Mouse (Mus musculus): Measurements from ENCODE around the gene Qpctl.

Gene Qpctl

DNA sequence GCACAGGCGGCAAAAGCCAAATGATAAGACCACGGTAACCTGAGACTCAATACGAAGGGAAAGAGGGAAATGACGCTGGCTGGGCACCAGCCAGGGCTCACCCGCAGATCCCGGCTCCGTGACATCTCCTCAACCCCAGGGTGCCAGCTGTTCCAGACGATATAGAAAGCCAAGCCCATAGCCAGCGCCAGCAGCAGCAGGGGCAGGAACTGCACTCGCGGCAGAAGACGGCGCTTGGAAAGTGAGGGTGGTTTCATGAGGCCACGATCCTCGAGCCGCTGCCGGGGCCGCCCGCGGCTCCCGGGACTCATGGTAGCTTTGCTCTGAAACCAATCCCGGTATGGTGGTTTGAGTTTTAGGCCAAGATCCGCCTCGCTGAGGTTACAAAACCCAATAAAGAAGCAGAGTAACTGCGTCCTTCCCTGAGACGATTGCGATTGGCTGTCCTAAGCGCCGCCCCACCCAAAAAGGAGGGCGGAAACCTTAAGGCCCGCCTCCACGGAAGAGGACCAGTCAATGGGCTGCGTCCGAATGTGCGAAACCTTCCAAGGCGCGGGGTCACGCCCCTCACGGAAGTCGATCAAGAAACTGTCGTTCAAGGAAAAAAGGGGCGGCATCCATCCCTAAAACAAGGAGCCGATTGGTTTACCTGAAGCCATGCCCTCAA is at the start of gene Qpctl:
Gene Qpctl, minus strand, starts transcription at position 417 of the 667 bp plus-strand sequence.
- DNase-seq (ENCODE audit: low spot score in 2 of 2), result peak; percentile 99 to 100

DNA sequence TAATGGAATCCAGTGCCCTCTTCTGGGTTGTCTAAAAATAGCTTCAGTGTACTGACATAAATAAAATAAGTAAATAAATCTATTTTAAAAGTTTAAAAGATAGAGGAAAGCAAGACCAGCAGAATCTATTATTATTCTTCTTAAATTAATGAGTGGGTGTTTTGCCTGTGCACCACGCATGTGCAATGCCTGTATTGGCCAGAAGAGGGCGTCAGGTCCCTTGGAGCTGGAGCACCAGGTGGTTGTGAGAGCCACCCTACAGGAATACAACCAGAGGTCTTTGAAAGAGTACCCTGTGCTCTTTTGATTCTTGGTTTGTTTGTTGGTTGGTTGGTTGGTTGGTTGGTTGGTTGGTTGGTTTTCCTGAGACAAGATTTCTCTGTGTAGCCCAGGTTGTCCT is 48.9 kb upstream of the Qpctl start:
- no peak for DNase-seq (ENCODE audit: low spot score in 2 of 2)

GRCm38 (mm10) chr7:19196676-19197075 is 47.6 kb upstream of the Qpctl start:
- DNase-seq (ENCODE audit: low spot score in 2 of 2), result no peak

GRCm38 (mm10) chr7:19194676-19195075 is 45.6 kb upstream of the Qpctl start:
- DNase-seq (ENCODE audit: low spot score in 2 of 2), result no peak

DNA sequence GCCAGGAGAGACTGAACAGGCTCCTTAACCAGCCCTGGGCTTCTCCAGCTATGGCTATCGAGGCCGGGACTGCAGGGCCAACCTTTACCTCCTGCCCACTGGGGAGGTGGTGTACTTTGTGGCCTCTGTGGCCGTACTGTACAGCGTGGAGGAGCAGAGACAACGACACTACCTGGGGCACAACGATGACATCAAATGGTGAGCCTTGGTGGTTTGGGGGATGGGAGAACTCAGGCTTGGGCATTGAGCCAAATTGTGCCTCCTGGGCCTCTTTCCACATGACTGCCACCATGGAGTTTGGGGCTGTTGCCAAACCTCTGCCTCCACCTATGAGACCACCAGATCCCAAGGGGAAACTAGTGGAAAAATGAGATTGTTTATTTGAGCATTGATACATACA is 35.7 kb upstream of the Qpctl start:
- DNase-seq (ENCODE audit: low spot score in 2 of 2), result no peak

GRCm38 (mm10) chr7:19184250-19184649 is 35.2 kb upstream of the Qpctl start:
- DNase-seq (ENCODE audit: low spot score in 2 of 2), result no peak

DNA sequence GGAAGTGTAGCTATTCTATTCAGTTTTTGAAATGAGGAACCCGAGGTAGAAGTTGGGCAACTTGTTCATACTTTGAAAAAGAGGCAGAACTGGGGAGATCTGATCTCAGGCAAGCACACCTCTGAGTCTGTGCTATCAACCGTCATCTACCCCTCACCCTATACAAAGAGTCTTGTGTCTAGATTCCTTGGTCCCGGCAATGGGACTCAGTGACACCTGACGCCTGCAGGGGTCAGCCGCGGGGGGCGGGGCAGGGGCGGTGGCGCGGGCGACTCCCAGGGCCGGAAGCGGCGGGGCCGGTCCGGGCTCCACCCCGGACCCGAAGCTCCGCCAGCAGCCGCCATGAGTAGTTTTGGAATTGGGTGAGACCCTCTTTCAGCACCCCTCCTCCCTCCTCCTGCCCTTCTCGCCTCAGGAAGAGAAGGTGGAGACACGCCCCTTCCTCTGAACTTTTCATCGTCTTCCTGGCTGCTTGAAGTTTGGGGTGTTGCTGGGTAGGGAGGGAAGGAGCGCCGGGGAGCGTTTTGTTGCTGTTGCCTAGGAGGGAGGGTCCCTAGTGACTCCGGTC is 31.9 kb upstream of the Qpctl start:
- DNase-seq (ENCODE audit: low spot score in 2 of 2), result peak; percentile 34 to 53

- no peak for DNase-seq (ENCODE audit: low spot score in 2 of 2)
These were observed 30.8 kb upstream of the Qpctl start for GRCm38 (mm10) chr7:19179936-19180335.

GRCm38 (mm10) chr7:19179173-19179572 is 30.1 kb upstream of the Qpctl start:
- peak; percentile 40 to 41 for DNase-seq (ENCODE audit: low spot score in 2 of 2)

DNA sequence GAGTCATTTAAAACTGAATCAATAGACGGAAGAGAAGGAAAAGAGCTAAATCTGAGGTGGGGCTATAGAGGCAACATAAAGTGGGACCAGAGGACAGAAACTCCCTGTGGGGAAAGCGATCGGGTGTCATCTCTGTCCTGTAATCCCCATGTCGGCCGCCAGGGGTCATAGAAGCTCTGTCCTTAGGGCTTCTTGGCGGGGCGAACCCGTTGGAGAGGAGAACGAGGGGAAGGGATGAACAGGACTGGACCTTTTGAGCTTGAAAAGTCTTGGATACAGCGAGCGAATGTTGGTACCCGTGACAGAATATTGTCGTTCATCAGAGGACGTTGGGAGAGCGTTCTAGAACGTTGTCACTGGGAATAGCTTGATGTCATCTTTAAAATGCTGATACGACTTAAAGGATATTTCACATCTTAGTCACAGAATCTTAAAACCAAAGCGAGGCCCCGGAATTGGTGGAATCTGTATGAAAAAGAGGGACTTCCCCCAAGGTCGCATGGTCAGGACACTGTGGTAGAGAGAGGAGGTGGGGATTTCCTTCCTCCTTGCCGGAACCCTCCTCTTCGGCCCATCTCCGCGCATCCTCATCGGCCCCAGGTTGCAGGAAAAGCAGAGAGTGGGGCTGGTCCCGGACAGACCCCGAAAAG is 29.5 kb upstream of the Qpctl start:
- DNase-seq (ENCODE audit: low spot score in 2 of 2), result peak; percentile 47 to 73

GRCm38 (mm10) chr7:19178035-19178434 is 28.9 kb upstream of the Qpctl start:
- DNase-seq (ENCODE audit: low spot score in 2 of 2), result no peak

DNA sequence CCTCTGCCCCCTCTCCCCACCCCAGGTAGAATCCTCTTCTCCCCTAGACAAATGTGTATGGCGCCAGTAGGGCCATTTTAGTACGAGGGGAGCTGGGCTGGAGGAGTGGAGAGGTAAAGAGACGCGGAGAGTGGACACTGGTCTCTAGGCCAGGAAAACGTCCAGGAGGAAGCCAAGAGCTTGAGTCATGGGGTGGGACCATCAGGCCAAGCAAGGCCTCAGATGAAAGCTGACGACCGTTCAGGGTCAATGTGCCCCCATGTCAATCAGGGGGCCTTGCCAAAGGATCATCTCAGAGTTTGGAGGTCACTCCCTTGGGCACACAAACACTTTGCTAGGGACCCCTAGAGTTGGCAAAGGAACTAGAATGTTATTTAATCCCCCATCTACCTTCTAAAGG is 28.1 kb upstream of the Qpctl start:
- no peak for DNase-seq (ENCODE audit: low spot score in 2 of 2)

- no peak for DNase-seq (ENCODE audit: low spot score in 2 of 2)
These were observed 27.4 kb upstream of the Qpctl start for GRCm38 (mm10) chr7:19176516-19176947.

- DNase-seq (ENCODE audit: low spot score in 2 of 2), result no peak
These were observed 26.8 kb upstream of the Qpctl start, which contains the start of gene Eml2 for GRCm38 (mm10) chr7:19175708-19176515. Gene Eml2 (plus strand): TSS chr7:19176421.

DNA sequence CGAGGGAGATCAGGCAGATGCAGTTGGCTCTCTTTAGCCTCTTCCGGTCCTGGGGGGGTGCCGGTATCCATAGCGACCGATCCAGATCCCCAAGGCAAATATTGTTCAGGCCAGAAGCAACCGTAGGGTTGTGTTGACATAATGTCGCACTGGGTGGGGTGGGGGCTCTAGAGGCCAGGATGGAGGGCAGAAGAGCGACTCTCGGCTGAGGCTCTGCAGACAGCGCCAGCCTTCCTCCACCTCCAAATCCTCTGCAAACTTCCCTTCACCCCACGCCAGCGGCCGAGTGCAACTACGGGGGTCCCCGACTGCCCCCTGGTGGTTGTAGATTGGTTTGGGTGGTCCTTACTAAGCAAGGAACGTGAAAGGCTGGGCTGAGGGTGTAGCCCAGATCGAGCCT is 23.8 kb upstream of the Qpctl start:
- DNase-seq (ENCODE audit: low spot score in 2 of 2), result peak; percentile 56 to 76

GRCm38 (mm10) chr7:19171831-19172230 is 22.7 kb upstream of the Qpctl start:
- no peak for DNase-seq (ENCODE audit: low spot score in 2 of 2)

- DNase-seq (ENCODE audit: low spot score in 2 of 2), result peak; percentile 61
These were observed 21.1 kb upstream of the Qpctl start for GRCm38 (mm10) chr7:19170142-19170541.

DNA sequence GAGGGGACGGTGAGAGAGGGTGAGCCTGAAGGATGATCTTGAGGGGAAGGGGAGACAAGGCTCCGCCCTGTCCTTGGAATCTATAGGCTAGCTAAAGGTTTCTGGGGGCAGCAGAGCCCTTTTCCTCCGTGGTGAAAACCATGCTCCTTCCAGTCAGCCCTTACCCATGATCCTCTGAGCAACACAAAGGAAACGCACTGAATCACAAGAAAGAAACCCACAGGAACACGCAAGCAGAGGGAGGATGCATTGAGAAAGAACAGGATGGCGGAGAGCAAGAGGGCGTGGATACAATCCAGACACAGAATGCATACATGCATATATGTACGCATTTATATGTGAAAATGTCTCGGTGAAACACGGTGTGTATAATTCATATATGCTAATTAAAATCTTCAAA is 20.4 kb upstream of the Qpctl start:
- no peak for DNase-seq (ENCODE audit: low spot score in 2 of 2)

GRCm38 (mm10) chr7:19166990-19167389 is 17.9 kb upstream of the Qpctl start:
- DNase-seq (ENCODE audit: low spot score in 2 of 2), result no peak

DNA sequence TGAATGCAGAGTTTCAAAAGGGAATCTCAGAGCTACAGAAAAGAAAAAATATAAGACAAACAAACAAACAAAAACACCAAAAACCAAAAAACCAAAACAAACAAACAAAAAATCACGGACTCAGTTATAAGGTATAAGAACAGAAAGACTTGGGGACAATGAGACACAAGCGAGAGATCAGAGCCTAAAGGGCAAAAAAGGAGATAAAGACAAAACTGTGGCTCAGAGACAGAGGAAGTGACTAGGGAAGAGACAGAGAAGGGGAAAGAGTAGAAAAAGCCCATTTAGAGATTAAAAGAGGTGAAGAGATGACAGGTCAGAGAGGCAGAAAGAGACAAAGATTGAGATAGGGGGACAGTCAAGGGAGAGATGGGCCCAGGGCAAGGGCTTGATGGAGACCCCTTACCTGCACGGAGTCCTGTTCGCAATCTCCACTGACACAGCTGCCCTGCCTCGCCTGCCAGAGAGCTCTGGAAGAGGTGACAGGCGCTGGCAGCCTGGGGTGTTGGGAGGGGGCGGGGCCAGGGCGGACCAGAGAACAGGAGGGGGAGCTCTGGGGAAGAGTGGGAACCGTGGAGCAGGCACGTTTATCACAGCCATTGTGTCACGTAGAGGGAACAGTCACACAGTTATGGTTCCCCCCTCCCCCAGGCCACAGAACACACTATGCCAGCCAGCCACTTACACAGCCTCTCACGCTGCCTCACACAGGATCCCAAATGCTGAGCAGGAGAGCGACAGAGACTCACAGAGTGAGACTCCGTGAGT is 16.7 kb upstream of the Qpctl start, which contains the start of gene Gipr:
Gene Gipr, minus strand, starts transcription at position 472 of the 768 bp plus-strand sequence.
- peak in 1 of 2 experiments; percentile 44 for DNase-seq (ENCODE audit: low spot score in 2 of 2)

GRCm38 (mm10) chr7:19164978-19165377 is 15.9 kb upstream of the Qpctl start:
- DNase-seq (ENCODE audit: low spot score in 2 of 2), result no peak
